Mouse (Mus musculus): ENCODE results near the gene Prn. TPM values are rescaled to one million over a fixed set of nuclear protein-coding genes. Genes with fewer than 3 reads are reported as not detected.

Gene Prn
- polyA plus RNA-seq, 1 experiment: not detected

GRCm38 (mm10) chr2:131976663-131977062 is 66.9 kb downstream of the Prn start:
- H3K4me3 ChIP-seq (ENCODE audit: insufficient read depth, low read length): no peak overlapping the region
- TF ChIP-seq CTCF (IDR thresholded peaks at IDR 0.05; ENCODE audit: extremely low read depth, insufficient read depth, low read length) (no peak), POLR2A (IDR thresholded peaks at IDR 0.05; ENCODE audit: extremely low read depth, insufficient read depth, low read length) (no peak)
- no peaks in the 10 kb centered on the region; the same call in 1 of the 2 replicates for H3K4me1 ChIP-seq (ENCODE audit: control insufficient read depth, insufficient read depth, low read length)
- no peak overlapping the region for H3K27ac ChIP-seq (ENCODE audit: insufficient read depth, low read length)

- TF ChIP-seq CTCF (IDR thresholded peaks at IDR 0.05; ENCODE audit: extremely low read depth, insufficient read depth, low read length) (no peak), POLR2A (IDR thresholded peaks at IDR 0.05; ENCODE audit: extremely low read depth, insufficient read depth, low read length) (no peak)
- no peak overlapping the region for H3K4me3 ChIP-seq (ENCODE audit: insufficient read depth, low read length)
- H3K27ac ChIP-seq (ENCODE audit: insufficient read depth, low read length): no peak overlapping the region
- no peaks in the 10 kb centered on the region for H3K4me1 ChIP-seq (ENCODE audit: control insufficient read depth, insufficient read depth, low read length)
Observed at GRCm38 (mm10) chr2:131980866-131981265, 71.1 kb downstream of the Prn start.

GRCm38 (mm10) chr2:131982546-131983196 is 72.9 kb downstream of the Prn start:
- Histone ChIP-seq H3K27ac (ENCODE audit: insufficient read depth, low read length) (no peak overlapping the region), H3K4me1 (ENCODE audit: control insufficient read depth, insufficient read depth, low read length) (no peaks in the 10 kb centered on the region), H3K4me3 (ENCODE audit: insufficient read depth, low read length) (no peak overlapping the region)
- no peak for TF ChIP-seq POLR2A (IDR thresholded peaks at IDR 0.05; ENCODE audit: extremely low read depth, insufficient read depth, low read length)
- TF ChIP-seq CTCF (IDR thresholded peaks at IDR 0.05; ENCODE audit: extremely low read depth, insufficient read depth, low read length): peak; percentile 99

GRCm38 (mm10) chr2:131987950-131988349 is 78.2 kb downstream of the Prn start:
- no peak overlapping the region; the same call in 1 of the 2 replicates for H3K27ac ChIP-seq (ENCODE audit: insufficient read depth, low read length)
- no peak overlapping the region for H3K4me3 ChIP-seq (ENCODE audit: insufficient read depth, low read length)
- peaks cover 4% of the 10 kb centered on the region; the same call in 1 of the 2 replicates for H3K4me1 ChIP-seq (ENCODE audit: control insufficient read depth, insufficient read depth, low read length)
- no peak for TF ChIP-seq CTCF (IDR thresholded peaks at IDR 0.05; ENCODE audit: extremely low read depth, insufficient read depth, low read length)
- TF ChIP-seq POLR2A (IDR thresholded peaks at IDR 0.05; ENCODE audit: extremely low read depth, insufficient read depth, low read length): no peak

GRCm38 (mm10) chr2:131988550-131988949 is 78.8 kb downstream of the Prn start:
- Histone ChIP-seq H3K4me3 (ENCODE audit: insufficient read depth, low read length) (no peak overlapping the region), H3K27ac (ENCODE audit: insufficient read depth, low read length) (no peak overlapping the region), H3K4me1 (ENCODE audit: control insufficient read depth, insufficient read depth, low read length) (peaks cover 10% of the 10 kb centered on the region)
- TF ChIP-seq POLR2A (IDR thresholded peaks at IDR 0.05; ENCODE audit: extremely low read depth, insufficient read depth, low read length) (no peak), CTCF (IDR thresholded peaks at IDR 0.05; ENCODE audit: extremely low read depth, insufficient read depth, low read length) (no peak)

GRCm38 (mm10) chr2:131992487-131992886 is 82.7 kb downstream of the Prn start:
- TF ChIP-seq POLR2A (IDR thresholded peaks at IDR 0.05; ENCODE audit: extremely low read depth, insufficient read depth, low read length) (no peak), CTCF (IDR thresholded peaks at IDR 0.05; ENCODE audit: extremely low read depth, insufficient read depth, low read length) (no peak)
- Histone ChIP-seq H3K27ac (ENCODE audit: insufficient read depth, low read length) (no peak overlapping the region), H3K4me3 (ENCODE audit: insufficient read depth, low read length) (no peak overlapping the region), H3K4me1 (ENCODE audit: control insufficient read depth, insufficient read depth, low read length) (peaks cover 18% of the 10 kb centered on the region)

GRCm38 (mm10) chr2:131993151-131993550 is 83.4 kb downstream of the Prn start:
- TF ChIP-seq POLR2A (IDR thresholded peaks at IDR 0.05; ENCODE audit: extremely low read depth, insufficient read depth, low read length) (no peak), CTCF (IDR thresholded peaks at IDR 0.05; ENCODE audit: extremely low read depth, insufficient read depth, low read length) (no peak)
- no peak overlapping the region for H3K4me3 ChIP-seq (ENCODE audit: insufficient read depth, low read length)

GRCm38 (mm10) chr2:131993563-131994088 is 83.9 kb downstream of the Prn start:
- Histone ChIP-seq H3K4me3 (ENCODE audit: insufficient read depth, low read length) (no peak overlapping the region), H3K27ac (ENCODE audit: insufficient read depth, low read length) (no peak overlapping the region), H3K4me1 (ENCODE audit: control insufficient read depth, insufficient read depth, low read length) (peaks cover 19% of the 10 kb centered on the region)
- TF ChIP-seq POLR2A (IDR thresholded peaks at IDR 0.05; ENCODE audit: extremely low read depth, insufficient read depth, low read length): no peak
- no peak for TF ChIP-seq CTCF (IDR thresholded peaks at IDR 0.05; ENCODE audit: extremely low read depth, insufficient read depth, low read length)

More at GRCm38 (mm10) chr2:131993151-131993550, 83.4 kb downstream of the Prn start:
- Histone ChIP-seq H3K4me1 (ENCODE audit: control insufficient read depth, insufficient read depth, low read length) (peaks cover 19% of the 10 kb centered on the region), H3K27ac (ENCODE audit: insufficient read depth, low read length) (no peak overlapping the region)

GRCm38 (mm10) chr2:131994971-131995370 is 85.2 kb downstream of the Prn start:
- H3K27ac ChIP-seq (ENCODE audit: insufficient read depth, low read length): no peak overlapping the region
- H3K4me3 ChIP-seq (ENCODE audit: insufficient read depth, low read length): no peak overlapping the region
- peaks cover 17% of the 10 kb centered on the region for H3K4me1 ChIP-seq (ENCODE audit: control insufficient read depth, insufficient read depth, low read length)
- TF ChIP-seq POLR2A (IDR thresholded peaks at IDR 0.05; ENCODE audit: extremely low read depth, insufficient read depth, low read length): no peak
- no peak for TF ChIP-seq CTCF (IDR thresholded peaks at IDR 0.05; ENCODE audit: extremely low read depth, insufficient read depth, low read length)

GRCm38 (mm10) chr2:131995742-131996141 is 86.0 kb downstream of the Prn start:
- Histone ChIP-seq H3K4me3 (ENCODE audit: insufficient read depth, low read length) (no peak overlapping the region), H3K27ac (ENCODE audit: insufficient read depth, low read length) (no peak overlapping the region), H3K4me1 (ENCODE audit: control insufficient read depth, insufficient read depth, low read length) (peaks cover 17% of the 10 kb centered on the region)
- TF ChIP-seq POLR2A (IDR thresholded peaks at IDR 0.05; ENCODE audit: extremely low read depth, insufficient read depth, low read length) (no peak), CTCF (IDR thresholded peaks at IDR 0.05; ENCODE audit: extremely low read depth, insufficient read depth, low read length) (no peak)
